Mouse (Mus musculus) gonadal fat pad, adult 2 months (tissue): ENCODE results near the gene Fmo9. TPM values are rescaled to one million over a fixed set of nuclear protein-coding genes. Genes with fewer than 3 reads are reported as not detected.

ENCODE experiments used
- DNase-seq: peaks from one replicate; pipeline ENCODE4 v3.0.0-alpha.2; 2012; ENCODE audit warnings: low read depth
- polyA plus RNA-seq: library from polyadenylated mRNA; depleted of rRNA; stranded (reverse); fragments of >200 nt; gene quantifications from 2 replicates; pipeline ENCODE4 v1.2.3, GENCODE M21; 2012; rRNA removed

The Fmo9 gene
- 0.04 TPM in 1 of 2 replicates, not detected in the other for polyA plus RNA-seq

DNA sequence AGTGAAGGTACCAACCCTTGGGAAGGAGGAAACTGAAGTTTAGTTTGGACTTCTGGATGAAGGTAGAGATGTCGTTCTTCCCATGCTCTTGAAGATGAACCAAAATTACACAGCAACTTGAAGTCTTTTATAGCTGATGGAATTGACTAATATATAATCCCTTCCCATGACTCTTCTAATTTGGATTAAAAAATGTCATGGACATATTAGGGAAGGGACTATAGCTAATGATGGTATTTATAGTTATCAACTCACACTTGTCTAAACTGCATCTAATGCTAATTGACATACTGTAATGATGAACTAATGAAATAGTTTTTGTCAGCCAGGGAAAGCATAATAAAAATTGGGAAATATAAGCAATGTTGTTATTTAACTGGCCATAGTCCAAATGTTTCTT lies at the start of gene Fmo9:
Gene Fmo9 (minus strand): TSS at position 101 of the 400 bp plus-strand sequence.
- no peak for DNase-seq

DNA sequence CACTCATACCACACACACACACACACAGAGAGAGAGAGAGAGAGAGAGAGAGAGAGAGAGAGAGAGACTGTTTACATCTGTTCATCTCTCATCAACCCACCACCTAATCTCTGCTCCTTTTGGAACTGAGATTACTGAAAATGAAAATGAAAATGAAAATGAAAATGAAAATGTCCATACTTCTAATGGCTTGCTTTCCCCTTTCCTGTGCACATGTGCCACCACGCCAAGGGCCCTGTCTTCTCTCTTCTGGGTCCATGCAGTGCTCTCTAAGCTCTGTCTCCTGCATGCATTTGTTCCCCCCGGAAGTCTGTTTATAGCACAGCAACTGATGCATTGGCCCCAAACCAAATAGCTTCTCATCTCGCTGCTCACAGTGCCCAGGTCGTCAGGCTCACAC lies 49.2 kb upstream of the Fmo9 start:
- DNase-seq: no peak

DNA sequence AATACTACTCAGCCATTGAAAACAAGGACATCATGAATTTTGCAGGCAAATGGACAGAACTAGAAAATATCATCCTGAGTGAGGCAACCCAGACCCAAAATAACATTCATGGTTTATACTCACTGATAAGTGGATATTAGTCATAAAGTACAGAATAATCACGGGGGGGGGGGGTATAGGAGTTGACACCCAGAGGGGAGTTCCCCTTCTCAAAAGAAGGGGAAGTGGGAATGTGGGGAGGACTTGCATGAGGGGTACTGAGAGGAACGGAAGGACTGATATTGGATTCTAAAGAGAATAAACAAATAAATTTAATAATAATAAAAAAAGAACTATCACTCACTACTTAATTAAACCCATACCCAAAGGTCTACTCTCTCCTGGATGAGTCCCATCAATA lies 48.6 kb upstream of the Fmo9 start:
- DNase-seq: no peak

DNA sequence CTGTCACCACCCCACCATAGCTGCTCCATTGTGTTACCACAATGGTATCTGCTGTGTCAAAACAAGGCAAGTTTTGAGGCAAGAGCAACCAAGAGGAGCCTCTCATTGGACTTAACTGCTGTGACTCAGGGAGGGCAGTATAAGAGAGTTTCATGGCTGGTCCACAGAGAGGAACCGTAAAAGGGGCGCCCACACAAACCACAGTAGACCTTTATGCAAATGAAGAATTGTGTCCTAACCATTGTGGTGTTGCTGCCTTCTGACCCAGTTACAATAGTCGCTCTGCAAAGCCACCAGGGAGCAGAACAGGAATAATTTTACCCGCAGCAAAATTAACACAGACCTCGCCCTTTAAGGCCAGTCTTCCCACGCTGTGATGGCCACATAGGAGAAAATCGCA lies 29.2 kb upstream of the Fmo9 start:
- DNase-seq: no peak

DNA sequence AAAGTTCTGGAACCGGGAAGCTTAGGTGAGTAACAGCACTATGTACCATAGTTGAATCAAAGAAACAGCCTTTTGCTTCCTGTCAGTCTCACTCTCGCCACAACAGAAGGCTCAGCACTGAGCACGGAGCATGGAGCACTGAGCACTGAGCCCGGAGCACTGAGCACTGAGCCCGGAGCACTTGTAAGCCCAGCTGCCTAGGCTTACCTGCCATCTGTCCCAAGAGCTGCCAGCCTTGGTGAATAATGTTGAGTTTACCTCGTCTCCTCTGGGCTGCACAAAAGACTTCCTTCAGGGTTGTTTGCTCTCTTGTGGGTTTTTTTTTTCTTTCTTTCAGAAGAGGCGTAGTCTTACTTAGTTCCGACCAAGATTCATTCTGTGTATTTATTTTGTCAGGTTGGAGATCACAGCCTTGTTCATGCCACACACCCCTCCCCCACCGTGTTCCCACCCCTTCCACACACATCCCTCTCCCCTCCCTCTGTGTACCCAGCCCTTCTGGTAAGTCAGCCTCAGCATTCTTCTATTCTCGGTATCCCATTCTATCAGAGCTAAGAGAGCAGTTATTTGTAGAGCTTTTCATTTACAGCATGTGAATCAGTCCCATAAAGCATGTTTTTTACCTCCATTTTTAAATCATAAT lies 20.7 kb upstream of the Fmo9 start:
- no peak for DNase-seq

DNA sequence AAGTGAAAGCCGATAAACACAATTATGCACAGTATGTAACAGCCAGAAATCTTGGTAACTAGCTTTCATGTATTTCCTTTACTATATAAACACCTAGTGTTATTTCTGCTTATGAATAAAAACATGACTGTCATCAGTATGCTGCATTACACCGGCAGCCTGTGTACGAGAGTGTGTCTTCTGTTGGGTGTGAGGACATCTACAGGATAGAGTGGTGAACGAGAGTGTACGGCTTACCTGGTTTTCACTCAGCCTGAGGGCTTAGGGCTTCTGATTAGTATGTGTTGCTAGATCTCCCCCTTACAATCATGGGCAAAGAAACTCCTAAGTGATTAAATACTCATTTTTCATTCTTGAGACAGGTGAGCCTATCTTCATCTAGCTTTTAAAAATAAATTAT lies 12.4 kb downstream of the Fmo9 start:
- no peak for DNase-seq

DNA sequence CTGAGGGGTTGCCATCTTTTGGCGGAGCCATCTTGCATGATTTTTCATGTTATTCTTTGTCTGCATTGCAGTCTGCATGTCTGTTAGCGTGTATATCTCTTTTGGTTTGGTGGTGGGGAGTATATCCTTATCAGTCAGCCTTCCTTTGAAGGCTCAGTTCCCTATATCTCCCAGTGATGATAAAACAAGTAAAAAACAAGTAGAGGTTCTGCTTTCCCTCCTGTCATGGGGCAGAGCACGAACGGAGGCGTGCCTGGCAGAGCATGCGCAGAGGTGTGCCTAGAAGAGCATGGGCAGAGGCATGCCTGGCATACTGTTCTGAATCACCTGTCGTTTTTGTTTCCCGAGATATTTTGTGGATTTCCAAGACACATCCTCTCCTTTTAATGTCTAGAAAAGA lies 20.8 kb downstream of the Fmo9 start:
- no peak for DNase-seq

DNA sequence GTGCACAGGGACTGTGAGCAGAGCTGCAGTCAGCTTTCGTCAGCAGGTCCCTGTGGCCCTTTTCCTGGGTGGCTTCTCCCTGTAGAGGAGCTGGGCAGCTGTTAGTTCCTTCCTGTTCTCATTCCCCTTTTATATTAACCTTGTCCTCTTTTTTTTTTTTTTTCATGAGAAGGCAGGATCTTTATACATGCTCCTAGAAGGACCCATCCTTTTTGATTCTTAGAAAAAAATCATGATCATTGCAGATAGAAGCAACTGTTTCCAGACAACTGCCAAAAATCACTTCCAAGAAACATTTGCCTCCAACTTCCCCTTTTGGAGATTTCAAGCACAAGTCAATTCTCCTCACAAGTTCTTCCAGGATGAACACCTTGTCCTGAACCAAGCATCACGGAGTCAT lies 34.1 kb downstream of the Fmo9 start, which contains the start of gene Gm4847:
Gene Gm4847 (minus strand): TSS at position 101 of the 400 bp plus-strand sequence.
- DNase-seq: no peak

Other genes starting within 250 kb of the Fmo9 start
- gene Gm4846, start 184.3 kb downstream of the Fmo9 start, polyA plus RNA-seq: 679 and 874 TPM in 2 replicates
- gene Gm4847, start 34.2 kb downstream of the Fmo9 start, polyA plus RNA-seq: not detected in 2 replicates